ENCODE assay signal across 34 mouse cellular contexts in the genomic region with DNA sequence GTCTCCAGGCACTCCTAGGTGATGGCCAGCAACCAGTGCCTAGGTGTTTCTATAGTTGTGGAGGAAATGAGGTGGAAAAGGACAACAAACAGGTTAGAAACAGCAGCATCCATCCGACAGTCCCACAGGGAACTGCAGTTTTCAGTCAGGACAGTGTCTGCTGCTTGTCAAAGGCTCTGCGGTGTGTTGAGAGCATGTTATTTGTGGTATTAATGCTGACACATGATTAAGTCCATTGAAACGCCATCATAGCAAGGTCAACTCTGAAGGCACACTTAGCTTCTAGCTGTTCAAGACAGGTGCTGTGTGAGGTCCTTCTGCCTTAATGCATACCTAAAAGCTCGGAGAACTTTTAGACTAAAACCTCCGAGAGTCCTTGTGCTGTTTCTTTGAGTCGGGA.
"Had no signal": no experiment of that assay in that cellular context is flagged by ENCODE, and none has a peak within 500 bp of the region (broad histone marks: within the 10 kb centered on the region; RNA-seq: fewer than 3 reads in every experiment).

No protein-coding gene starts in this region.

- H3K27me3 ChIP-seq: heart, embryonic 12.5 days; heart, embryonic 13.5 days; hindbrain, embryonic 12.5 days; hindbrain, embryonic 13.5 days; hindbrain, embryonic 15.5 days; intestine, embryonic 15.5 days; kidney, embryonic 15.5 days had no signal

- H3K27ac ChIP-seq: heart, embryonic 10.5 days; heart, embryonic 13.5 days; hindbrain, embryonic 10.5 days; hindbrain, embryonic 12.5 days; hindbrain, embryonic 13.5 days; hindbrain, embryonic 14.5 days; hindbrain, embryonic 15.5 days; hindbrain, postnatal 0 days; intestine, embryonic 15.5 days; kidney, embryonic 15.5 days; kidney, postnatal 0 days; layer of hippocampus, adult 2 months; left cerebral cortex, adult 2 months had no signal

- H3K9ac ChIP-seq: heart, embryonic 12.5 days; heart, embryonic 13.5 days; hindbrain, embryonic 12.5 days; hindbrain, embryonic 13.5 days; hindbrain, embryonic 14.5 days; hindbrain, embryonic 15.5 days; intestine, embryonic 15.5 days; kidney, embryonic 15.5 days had no signal

- H3K4me1 ChIP-seq: heart, embryonic 10.5 days; hindbrain, embryonic 10.5 days; hindbrain, embryonic 12.5 days; hindbrain, embryonic 13.5 days; hindbrain, embryonic 15.5 days; intestine, embryonic 15.5 days; kidney, embryonic 15.5 days had no signal

- H3K9me3 ChIP-seq: heart, embryonic 10.5 days; heart, embryonic 12.5 days; heart, embryonic 13.5 days; hindbrain, embryonic 10.5 days; hindbrain, embryonic 12.5 days; hindbrain, embryonic 13.5 days; hindbrain, embryonic 15.5 days; intestine, embryonic 15.5 days; kidney, embryonic 15.5 days had no signal

- H3K36me3 ChIP-seq: heart, embryonic 10.5 days; heart, embryonic 12.5 days; heart, embryonic 13.5 days; hindbrain, embryonic 10.5 days; hindbrain, embryonic 12.5 days; hindbrain, embryonic 13.5 days; hindbrain, embryonic 15.5 days; intestine, embryonic 15.5 days; kidney, embryonic 15.5 days had no signal

- H3K4me2 ChIP-seq: heart, embryonic 12.5 days; heart, embryonic 13.5 days; hindbrain, embryonic 12.5 days; hindbrain, embryonic 13.5 days; hindbrain, embryonic 14.5 days; hindbrain, embryonic 15.5 days; intestine, embryonic 15.5 days; kidney, embryonic 15.5 days had no signal

- DNase-seq: heart, adult 18-20 months; heart, postnatal 10 days; heart, postnatal 14 days; heart, postnatal 4 days; kidney, adult 11 months; kidney, adult 18-20 months; kidney, adult 2 months; kidney, adult 8-10 months; kidney, adult 9 months; kidney, postnatal 10 days; kidney, postnatal 14 days; kidney, postnatal 25 days; kidney, postnatal 36 days; kidney, postnatal 4 days; layer of hippocampus, adult 9-11 months; layer of hippocampus, postnatal 36 days had no signal

- ATAC-seq: hindbrain, embryonic 16.5 days; hindbrain, postnatal 0 days; inflammation-experienced regulatory T-cells, adult 6 months; intestine, embryonic 15.5 days; intestine, embryonic 16.5 days; intestine, postnatal 0 days had no signal

- H3K4me3 ChIP-seq: heart, embryonic 10.5 days; heart, embryonic 12.5 days; heart, embryonic 13.5 days; hindbrain, embryonic 10.5 days; hindbrain, embryonic 12.5 days; hindbrain, embryonic 13.5 days; hindbrain, embryonic 15.5 days; intestine, embryonic 15.5 days; kidney, embryonic 15.5 days; layer of hippocampus, adult 2 months; left cerebral cortex, adult 2 months had no signal
